Mouse (Mus musculus) liver, adult 2 months (tissue): ENCODE results near the gene Park7.

Source experiments
- CTCF ChIP-seq: fragments of 200-500 bp; IDR thresholded peaks from 2 replicates; pipeline ENCODE4 v1.5.1; 2011; ENCODE audit warnings: low read depth, low read length, control low read depth
- POLR2A ChIP-seq: fragments of 200-500 bp; IDR thresholded peaks from 2 replicates; pipeline ENCODE4 v1.6.1; 2011; ENCODE audit warnings: low read length, control low read depth; ENCODE audit not compliant: insufficient read depth; ENCODE audit errors: extremely low read depth

- TF ChIP-seq CTCF = no peak
- TF ChIP-seq POLR2A = peak; percentile 74
Observed at GRCm38 (mm10) chr4:150909451-150910156, 4.6 kb downstream of the Park7 start.
